Mouse (Mus musculus) embryonic fibroblast, embryonic 13.5 days (primary cell): ENCODE measurements around the gene Arhgef7.

Experiments
- CTCF ChIP-seq: IDR thresholded peaks from 2 replicates; pipeline ENCODE4 v1.5.1; 2011; ENCODE audit warnings: mild to moderate bottlenecking, control low read depth, low read length, moderate library complexity, borderline replicate concordance; ENCODE audit not compliant: insufficient read depth
- POLR2A ChIP-seq: IDR thresholded peaks from 2 replicates; pipeline ENCODE4 v1.6.1; 2011; ENCODE audit warnings: low read depth, mild to moderate bottlenecking, control low read depth, low read length, moderate library complexity

- no peak for TF ChIP-seq POLR2A
- no peak for TF ChIP-seq CTCF
Observed at GRCm38 (mm10) chr8:11843677-11844315, 116.3 kb downstream of the Arhgef7 start.
